Mouse (Mus musculus): ENCODE results near the gene Slc9b1. TPM values are rescaled to one million over a fixed set of nuclear protein-coding genes. Genes with fewer than 3 reads are reported as not detected.

Slc9b1 gene
- total RNA-seq, 2 experiments from 2014 or later, result 0.64 TPM; not detected in 1

GRCm38 (mm10) chr3:135377445-135377844 is 29.6 kb downstream of the Slc9b1 start:
- intact Hi-C loops (cut with DNase I), result no loop called here
- no peak for DNase-seq (ENCODE audit: low spot score in 2 of 2)

- intact Hi-C loops (cut with DNase I), result no loop called here
- no peak for DNase-seq (ENCODE audit: low spot score in 2 of 2)
These were observed 32.0 kb downstream of the Slc9b1 start for GRCm38 (mm10) chr3:135379868-135380267.

- intact Hi-C loops (cut with DNase I), result no loop called here
- DNase-seq (ENCODE audit: low spot score in 2 of 2), result no peak
These were observed 45.4 kb downstream of the Slc9b1 start for GRCm38 (mm10) chr3:135393186-135393585.

- intact Hi-C loops (cut with DNase I), result no loop called here
- DNase-seq (ENCODE audit: low spot score in 2 of 2), result no peak
These were observed 47.3 kb downstream of the Slc9b1 start for GRCm38 (mm10) chr3:135395085-135395484.

- intact Hi-C loops (cut with DNase I), result no loop called here
- no peak for DNase-seq (ENCODE audit: low spot score in 2 of 2)
These were observed 48.3 kb downstream of the Slc9b1 start for GRCm38 (mm10) chr3:135396081-135396480.

GRCm38 (mm10) chr3:135397112-135397511 is 49.3 kb downstream of the Slc9b1 start:
- intact Hi-C loops (cut with DNase I), result no loop called here
- DNase-seq (ENCODE audit: low spot score in 2 of 2), result no peak

- intact Hi-C loops (cut with DNase I), result loop anchor here (5.0 kb wide), 4 partner anchors 105 to 330 kb away; no protein-coding TSS in a partner anchor
- DNase-seq (ENCODE audit: low spot score in 2 of 2), result peak; percentile 73 to 79
These were observed 54.4 kb downstream of the Slc9b1 start for GRCm38 (mm10) chr3:135402201-135402658.

GRCm38 (mm10) chr3:135403211-135403610 is 55.4 kb downstream of the Slc9b1 start:
- intact Hi-C loops (cut with DNase I), result loop anchor here (5.0 kb wide), 4 partner anchors 104 to 329 kb away; no protein-coding TSS in a partner anchor

GRCm38 (mm10) chr3:135403856-135404255 is 56.0 kb downstream of the Slc9b1 start:
- DNase-seq (ENCODE audit: low spot score in 2 of 2), result no peak
- intact Hi-C loops (cut with DNase I), result loop anchor here (5.0 kb wide), 4 partner anchors 103 to 328 kb away; no protein-coding TSS in a partner anchor

More at GRCm38 (mm10) chr3:135403211-135403610, 55.4 kb downstream of the Slc9b1 start:
- DNase-seq (ENCODE audit: low spot score in 2 of 2), result no peak

GRCm38 (mm10) chr3:135404599-135404998 is 56.8 kb downstream of the Slc9b1 start:
- no peak for DNase-seq (ENCODE audit: low spot score in 2 of 2)
- intact Hi-C loops (cut with DNase I), result loop anchor here (5.0 kb wide), 4 partner anchors 103 to 328 kb away; no protein-coding TSS in a partner anchor

GRCm38 (mm10) chr3:135407351-135407750 is 59.5 kb downstream of the Slc9b1 start:
- intact Hi-C loops (cut with DNase I), result no loop called here
- no peak for DNase-seq (ENCODE audit: low spot score in 2 of 2)

- DNase-seq (ENCODE audit: low spot score in 2 of 2), result no peak
- intact Hi-C loops (cut with DNase I), result no loop called here
These were observed 61.4 kb downstream of the Slc9b1 start for GRCm38 (mm10) chr3:135409219-135409618.

- no peak for DNase-seq (ENCODE audit: low spot score in 2 of 2)
- intact Hi-C loops (cut with DNase I), result no loop called here
These were observed 63.2 kb downstream of the Slc9b1 start for GRCm38 (mm10) chr3:135411056-135411455.

GRCm38 (mm10) chr3:135411824-135412223 is 64.0 kb downstream of the Slc9b1 start:
- intact Hi-C loops (cut with DNase I), result no loop called here
- no peak for DNase-seq (ENCODE audit: low spot score in 2 of 2)

GRCm38 (mm10) chr3:135417245-135417644 is 69.4 kb downstream of the Slc9b1 start:
- intact Hi-C loops (cut with DNase I), result no loop called here
- DNase-seq (ENCODE audit: low spot score in 2 of 2), result no peak

GRCm38 (mm10) chr3:135417799-135418198 is 70.0 kb downstream of the Slc9b1 start:
- DNase-seq (ENCODE audit: low spot score in 2 of 2), result no peak
- intact Hi-C loops (cut with DNase I), result no loop called here

- intact Hi-C loops (cut with DNase I), result no loop called here
- no peak for DNase-seq (ENCODE audit: low spot score in 2 of 2)
These were observed 72.9 kb downstream of the Slc9b1 start for GRCm38 (mm10) chr3:135420542-135421309.

- intact Hi-C loops (cut with DNase I), result no loop called here
- no peak for DNase-seq (ENCODE audit: low spot score in 2 of 2)
These were observed 73.4 kb downstream of the Slc9b1 start for GRCm38 (mm10) chr3:135421310-135421594.

- intact Hi-C loops (cut with DNase I), result loop anchor here (2.0 kb wide), 1 partner anchor 16 kb away; the partner anchor contains the start of gene Ube2d3
- DNase-seq (ENCODE audit: low spot score in 2 of 2), result no peak
These were observed 74.5 kb downstream of the Slc9b1 start for GRCm38 (mm10) chr3:135422232-135422855.

- DNase-seq (ENCODE audit: low spot score in 2 of 2), result peak; percentile 89 to 92
- intact Hi-C loops (cut with DNase I), result loop anchor here (2.0 kb wide), 1 partner anchor 16 kb away; the partner anchor contains the start of gene Ube2d3
These were observed 75.2 kb downstream of the Slc9b1 start for GRCm38 (mm10) chr3:135422856-135423607.
